Mouse (Mus musculus): ENCODE measurements around the gene Polq.

Gene Polq

GRCm38 (mm10) chr16:37011061-37011921 is at the start of gene Polq:
Polq (plus strand) TSS chr16:37011786.
- peak; percentile 88 to 93 for DNase-seq (ENCODE audit: low spot score in 2 of 2)

- no peak for DNase-seq (ENCODE audit: low spot score in 2 of 2)
These were observed 48.2 kb upstream of the Polq start for GRCm38 (mm10) chr16:36963415-36963814.

GRCm38 (mm10) chr16:36979127-36979526 is 32.5 kb upstream of the Polq start:
- no peak for DNase-seq (ENCODE audit: low spot score in 2 of 2)

- no peak for DNase-seq (ENCODE audit: low spot score in 2 of 2)
These were observed 27.8 kb upstream of the Polq start for GRCm38 (mm10) chr16:36983796-36984195.

GRCm38 (mm10) chr16:36985636-36986042 is 25.9 kb upstream of the Polq start:
- DNase-seq (ENCODE audit: low spot score in 2 of 2) = peak; percentile 30 to 43

DNA sequence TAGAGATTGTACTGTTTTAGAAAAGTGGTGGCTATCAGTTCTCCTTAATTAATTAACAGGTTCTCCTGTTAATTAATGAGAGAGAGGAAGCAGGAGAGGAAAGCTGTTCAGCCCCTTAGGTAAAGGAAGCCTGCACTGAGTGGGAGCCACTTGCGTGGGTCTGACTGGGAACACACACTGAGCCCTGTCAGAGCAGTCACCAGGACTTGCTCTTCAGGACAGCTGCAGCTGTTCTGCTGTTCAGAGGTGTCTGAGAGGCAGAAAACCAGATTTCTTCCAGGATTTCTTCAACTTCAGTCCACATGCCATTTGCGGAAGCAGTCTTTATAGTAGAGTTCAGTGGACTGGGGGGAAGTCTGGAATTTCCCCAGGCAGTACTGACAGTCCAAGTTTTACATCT is 24.2 kb upstream of the Polq start:
- no peak for DNase-seq (ENCODE audit: low spot score in 2 of 2)

DNA sequence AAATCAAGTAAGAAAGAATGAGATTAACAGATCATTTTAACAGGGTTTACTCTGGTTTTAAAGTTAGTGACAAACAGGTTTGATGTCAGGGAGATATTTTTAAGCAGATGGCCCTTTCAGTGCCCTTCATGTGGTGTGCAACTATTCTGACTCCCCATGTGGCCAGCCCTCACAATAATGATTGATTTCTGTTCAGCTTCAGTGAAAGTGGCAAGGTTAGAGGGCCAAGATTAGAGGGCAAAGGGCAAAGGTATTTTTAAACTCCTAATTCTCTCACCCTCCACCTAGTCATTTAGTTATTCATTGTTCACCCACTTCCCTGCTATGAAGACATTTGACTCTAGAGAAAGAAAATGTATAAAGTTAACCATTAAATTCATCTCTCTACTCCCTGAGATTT is 23.5 kb upstream of the Polq start:
- DNase-seq (ENCODE audit: low spot score in 2 of 2) = no peak

DNA sequence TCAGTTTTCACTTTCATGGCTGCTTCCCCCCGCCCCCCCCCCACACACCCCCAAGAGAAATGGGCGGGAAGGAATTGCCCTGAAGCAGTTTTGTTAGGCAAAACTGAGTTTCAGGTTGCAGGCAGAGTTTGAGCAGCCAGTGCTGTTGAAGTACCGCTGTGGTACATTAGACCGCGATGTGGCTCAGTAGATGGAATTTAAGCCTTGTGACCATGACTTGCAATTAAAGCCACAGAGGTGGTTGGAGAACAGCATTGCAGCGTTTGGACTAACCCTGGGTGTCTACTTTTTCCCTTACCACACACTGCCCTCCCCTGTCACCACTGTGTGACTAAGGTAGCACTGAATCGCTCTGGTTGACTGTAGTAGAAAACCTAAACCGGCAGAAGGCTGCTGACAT is 22.1 kb upstream of the Polq start:
- DNase-seq (ENCODE audit: low spot score in 2 of 2) = peak; percentile 37 to 58

DNA sequence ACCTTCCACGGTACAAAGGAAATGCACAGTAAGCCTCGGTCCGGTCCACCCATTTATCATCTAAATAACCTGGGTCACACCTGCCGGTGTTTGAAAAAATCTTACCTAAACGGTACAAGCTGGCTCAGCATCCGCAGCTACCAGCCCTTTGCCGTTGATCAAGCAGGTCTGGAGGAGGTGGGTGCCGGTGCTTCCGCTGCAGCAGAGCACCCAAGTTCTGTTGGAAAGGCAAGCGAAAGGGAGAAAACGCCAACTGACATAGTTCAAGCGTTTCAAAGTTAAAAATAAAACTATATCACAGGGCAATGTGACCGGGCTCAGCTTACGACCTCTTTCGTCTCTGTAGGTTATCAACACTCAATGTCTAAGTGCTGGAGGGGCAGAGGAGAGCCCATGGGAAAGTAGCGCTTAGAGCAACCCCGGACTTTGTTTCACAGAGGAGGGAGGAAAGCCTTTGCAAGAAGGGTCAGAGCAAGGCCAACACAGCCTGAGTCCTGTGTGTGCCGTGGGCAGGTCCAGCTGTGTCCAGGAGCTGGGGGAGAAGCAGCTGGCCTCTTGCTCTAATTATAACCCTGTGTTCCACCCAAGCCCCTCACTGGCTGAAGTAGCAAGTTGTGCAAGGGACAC is 21.5 kb upstream of the Polq start, which contains the start of gene Fbxo40:
Gene Fbxo40, minus strand, starts transcription at position 469 of the 627 bp plus-strand sequence.
- DNase-seq (ENCODE audit: low spot score in 2 of 2) = peak; percentile 51 to 59

DNA sequence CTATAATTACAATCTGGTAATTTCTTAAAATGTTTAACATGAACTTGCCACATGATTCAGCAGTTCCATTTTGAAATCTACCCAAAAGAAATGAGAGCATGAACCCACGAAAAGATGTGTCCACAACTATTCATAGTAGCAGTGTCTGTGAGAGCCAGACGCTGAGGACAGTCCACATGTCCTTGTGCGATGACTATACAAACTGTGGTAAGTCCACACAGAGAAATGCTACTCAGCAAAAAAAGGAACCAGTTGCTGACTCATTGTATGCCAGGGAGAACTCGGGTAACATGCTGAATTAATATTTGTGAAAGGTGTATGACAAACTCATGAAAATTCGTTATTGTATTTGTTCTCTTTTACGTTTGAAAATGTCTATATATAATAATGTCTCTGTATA is 13.9 kb upstream of the Polq start:
- DNase-seq (ENCODE audit: low spot score in 2 of 2) = no peak

GRCm38 (mm10) chr16:36999366-36999972 is 12.1 kb upstream of the Polq start:
- no peak for DNase-seq (ENCODE audit: low spot score in 2 of 2)

DNA sequence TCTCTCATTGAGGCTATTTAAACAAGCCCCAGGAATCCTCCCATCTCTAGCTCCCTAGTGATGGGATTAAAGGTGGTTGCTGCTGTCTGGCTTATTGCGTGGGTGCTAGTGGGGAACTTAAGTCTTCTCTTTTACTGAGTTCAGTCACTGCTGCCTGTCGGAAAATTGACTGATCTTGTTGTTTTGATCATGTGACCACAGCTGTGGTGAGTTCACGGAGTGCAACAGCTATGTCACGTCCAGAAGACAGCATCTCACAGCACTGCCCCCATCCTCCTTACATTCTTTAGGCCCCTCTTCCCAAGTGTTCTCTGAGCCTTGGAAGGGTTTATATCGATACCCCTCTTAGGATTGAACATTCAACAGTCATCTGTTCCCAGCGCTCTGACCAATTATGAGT is 2.3 kb upstream of the Polq start:
- no peak for DNase-seq (ENCODE audit: low spot score in 2 of 2)

- DNase-seq (ENCODE audit: low spot score in 2 of 2) = peak; percentile 31 to 65
These were observed 1.2 kb upstream of the Polq start for GRCm38 (mm10) chr16:37010370-37010769.

DNA sequence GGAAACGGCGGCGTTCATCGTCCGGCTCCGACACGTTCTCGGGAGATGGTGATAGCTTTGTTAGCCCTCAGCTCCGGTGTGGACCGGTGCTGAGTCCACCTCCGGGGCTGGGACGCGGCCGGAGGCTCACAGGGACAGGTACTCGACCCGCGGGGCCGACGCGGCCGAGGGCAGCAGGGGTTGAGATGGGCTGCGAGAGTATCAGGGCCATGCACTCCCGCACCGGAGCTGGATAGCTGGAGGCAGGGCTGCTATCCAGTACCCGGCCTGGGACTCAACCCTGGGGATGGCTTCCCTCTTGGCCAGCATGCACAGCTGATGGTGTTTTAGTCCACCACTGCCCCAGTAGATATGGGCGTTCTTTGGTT is 320 bp downstream of the Polq start:
- DNase-seq (ENCODE audit: low spot score in 2 of 2) = no peak

- no peak for DNase-seq (ENCODE audit: low spot score in 2 of 2)
These were observed 750 bp downstream of the Polq start for GRCm38 (mm10) chr16:37012336-37012735.

DNA sequence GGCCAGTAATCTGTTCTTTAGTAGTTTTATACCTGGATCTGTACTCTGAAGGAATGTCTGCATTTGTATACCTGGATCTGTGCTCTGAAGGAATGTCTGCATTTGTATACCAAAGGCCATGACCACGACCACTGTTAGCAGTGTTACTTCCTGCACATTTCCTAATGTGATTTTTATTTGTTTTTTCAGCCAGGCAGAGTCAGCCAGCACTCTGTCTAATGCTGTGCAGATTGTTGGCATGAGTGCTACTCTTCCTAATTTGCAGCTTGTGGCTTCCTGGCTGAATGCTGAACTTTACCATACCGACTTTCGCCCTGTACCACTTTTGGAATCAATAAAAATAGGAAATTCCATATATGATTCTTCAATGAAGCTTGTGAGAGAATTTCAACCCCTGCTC is 16.0 kb downstream of the Polq start:
- DNase-seq (ENCODE audit: low spot score in 2 of 2) = no peak

DNA sequence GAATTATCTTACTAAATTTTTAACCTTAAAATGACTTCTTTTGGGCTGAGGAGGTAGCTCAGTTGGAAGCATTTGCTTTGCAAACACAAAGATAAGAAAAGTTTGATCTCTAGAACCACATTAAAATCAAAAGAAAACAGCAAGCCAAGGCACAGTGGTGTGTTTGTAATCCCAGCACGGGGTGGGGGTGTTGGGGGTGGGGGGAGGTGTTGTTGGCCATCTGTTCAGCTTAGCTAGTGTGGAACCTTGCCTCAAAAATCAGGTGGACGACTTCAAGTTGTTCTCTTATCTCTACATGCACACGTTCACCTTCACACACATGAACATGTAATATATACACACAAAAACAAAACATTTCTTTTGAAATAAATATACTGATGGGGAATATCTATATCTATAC is 20.4 kb downstream of the Polq start:
- DNase-seq (ENCODE audit: low spot score in 2 of 2) = no peak

DNA sequence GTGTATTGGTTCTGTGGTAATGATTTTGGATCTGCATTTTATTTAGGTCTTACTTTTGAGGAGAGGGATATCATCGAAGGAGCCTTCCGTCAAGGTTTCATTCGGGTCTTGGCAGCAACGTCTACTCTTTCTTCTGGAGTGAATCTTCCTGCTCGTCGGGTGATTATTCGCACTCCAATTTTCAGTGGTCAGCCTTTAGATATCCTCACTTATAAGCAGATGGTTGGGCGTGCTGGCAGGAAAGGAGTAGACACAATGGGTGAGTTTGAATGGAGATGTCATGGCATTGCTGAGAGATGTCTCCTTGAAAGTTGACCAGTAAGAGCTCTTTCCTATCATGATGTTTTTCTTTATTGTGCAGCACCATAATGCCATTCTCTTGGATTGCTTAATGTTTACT is 23.2 kb downstream of the Polq start:
- DNase-seq (ENCODE audit: low spot score in 2 of 2) = no peak

DNA sequence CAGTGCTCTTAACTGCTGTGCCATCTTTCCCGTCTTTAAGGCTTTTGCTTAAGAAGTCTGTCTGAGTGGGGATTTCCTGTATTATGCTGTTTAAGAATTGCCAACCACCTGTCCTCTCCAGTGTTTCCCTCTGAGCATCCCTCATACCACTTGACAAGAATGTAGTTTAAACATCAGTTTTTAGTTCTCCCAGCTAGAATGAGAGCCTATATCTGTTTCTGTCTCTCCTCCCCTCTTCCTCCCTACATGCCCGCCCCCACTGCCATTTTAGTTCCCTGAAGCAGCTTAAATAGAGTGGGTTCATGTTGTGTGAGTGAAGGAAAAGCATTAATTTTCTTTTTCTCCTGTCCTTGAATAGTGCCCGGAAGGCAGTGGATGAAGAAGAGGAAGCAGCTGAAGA is 48.0 kb downstream of the Polq start:
- DNase-seq (ENCODE audit: low spot score in 2 of 2) = no peak

- no peak for DNase-seq (ENCODE audit: low spot score in 2 of 2)
These were observed 49.7 kb downstream of the Polq start for GRCm38 (mm10) chr16:37061261-37061660.

- no peak for DNase-seq (ENCODE audit: low spot score in 2 of 2)
These were observed 60.8 kb downstream of the Polq start for GRCm38 (mm10) chr16:37072354-37072753.

- no peak for DNase-seq (ENCODE audit: low spot score in 2 of 2)
These were observed 78.1 kb downstream of the Polq start for GRCm38 (mm10) chr16:37089648-37090047.
